Mouse (Mus musculus) v-Abl transformed pro-B cells (cell line): ENCODE results near the gene Cnih3.

Experiments
- in situ Hi-C, 2 experiments: fragments of 400-800 bp; cut with MboI; formaldehyde crosslinking; loops; one replicate each; pipeline ENCODE4 v1.15.1; 2025; ENCODE audit not compliant: unreplicated experiment in 2 of 2

Cnih3 gene

DNA sequence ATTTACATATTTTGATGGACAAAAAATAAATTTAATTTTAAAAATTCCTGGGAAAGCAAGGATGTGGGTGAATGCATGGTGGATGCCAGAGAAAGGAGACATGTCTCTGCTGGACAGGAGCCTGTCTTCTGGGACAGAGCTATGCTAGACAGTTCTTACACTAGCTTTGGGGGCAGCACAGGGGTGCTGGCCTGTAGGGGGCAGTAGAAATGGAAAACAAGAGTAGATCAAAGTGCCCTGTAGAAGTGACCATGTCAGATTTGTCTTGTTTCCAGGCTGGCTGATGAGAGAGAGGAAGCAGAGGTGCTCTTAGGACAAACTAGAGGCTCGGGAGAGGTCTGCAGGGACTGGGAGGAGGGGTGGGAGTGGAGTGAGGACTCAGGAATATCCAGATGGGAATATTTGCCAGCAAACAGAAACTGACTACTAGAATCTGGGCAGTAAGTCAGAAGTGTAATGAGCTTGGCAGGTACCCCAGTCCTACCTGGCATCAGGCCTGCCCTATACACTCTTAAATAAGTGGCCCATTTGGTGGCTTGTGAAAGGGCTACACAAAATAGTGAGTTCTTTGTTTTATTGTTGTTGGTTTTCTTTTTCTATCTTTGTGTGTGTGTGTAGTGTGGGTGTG is 93.3 kb downstream of the Cnih3 start:
- in situ Hi-C loops: no loop called here

DNA sequence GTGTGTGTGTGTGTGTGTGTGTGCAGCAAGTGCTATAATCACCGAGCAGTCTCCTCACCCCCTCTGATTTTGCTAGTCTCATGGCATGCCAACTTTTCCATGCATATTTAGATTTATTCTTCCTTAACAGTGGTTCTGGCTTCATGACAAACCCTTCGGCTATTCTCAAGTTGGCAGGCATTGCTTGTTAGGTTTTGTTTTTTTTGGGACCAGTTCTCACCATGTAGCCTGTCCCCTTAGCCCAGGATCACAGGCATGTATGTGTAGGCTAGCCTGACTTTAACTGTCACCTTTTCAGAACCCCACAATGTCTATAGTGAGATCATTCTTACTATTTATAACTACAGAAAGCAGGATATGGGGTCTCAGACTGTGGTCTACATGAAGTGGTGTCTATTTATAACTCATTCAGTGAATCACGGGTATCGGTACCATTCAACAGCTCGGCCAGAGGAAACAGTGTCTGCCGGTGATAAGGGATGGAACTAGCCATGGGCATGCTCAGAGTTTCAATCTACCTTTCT is 94.2 kb downstream of the Cnih3 start:
- in situ Hi-C loops: no loop called here

DNA sequence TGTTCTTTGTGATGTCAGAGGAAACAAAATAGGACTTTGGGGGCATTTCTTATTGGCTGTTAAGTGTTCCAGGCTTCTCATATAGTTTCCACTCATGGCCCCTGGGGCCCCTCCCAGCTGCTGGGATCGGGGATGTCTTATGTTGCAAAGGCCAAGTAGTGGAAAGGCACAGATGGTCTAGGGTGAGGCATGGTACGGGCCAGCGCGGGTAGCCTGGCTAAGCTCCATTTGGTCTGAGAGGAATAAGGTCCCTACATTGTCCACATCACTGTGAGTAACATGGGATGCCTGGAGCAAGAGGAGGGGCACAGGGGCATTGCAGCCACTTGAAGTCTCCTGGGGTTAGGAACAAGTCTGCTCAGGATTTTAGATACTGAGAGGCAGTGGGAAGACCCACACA is 95.1 kb downstream of the Cnih3 start:
- in situ Hi-C loops: no loop called here

DNA sequence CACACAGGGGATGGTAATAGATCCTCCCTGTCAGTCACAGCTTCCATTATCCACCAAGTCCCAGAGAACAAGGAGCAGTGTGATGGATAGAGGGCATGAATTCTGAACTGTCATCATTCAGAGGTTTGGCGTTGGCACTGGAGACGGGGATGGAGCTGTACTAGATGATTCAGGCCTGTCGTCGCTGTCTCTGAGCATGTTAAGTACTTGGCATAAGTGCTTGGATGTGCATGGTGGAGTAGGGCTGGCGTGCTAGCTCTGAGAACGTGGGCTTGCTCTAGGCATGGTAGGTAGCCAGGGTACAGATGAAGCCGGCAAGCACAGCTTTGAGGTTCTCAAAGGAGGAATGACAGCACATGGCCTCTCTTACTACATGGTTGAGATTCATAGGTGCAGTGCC is 95.6 kb downstream of the Cnih3 start:
- in situ Hi-C loops: no loop called here

DNA sequence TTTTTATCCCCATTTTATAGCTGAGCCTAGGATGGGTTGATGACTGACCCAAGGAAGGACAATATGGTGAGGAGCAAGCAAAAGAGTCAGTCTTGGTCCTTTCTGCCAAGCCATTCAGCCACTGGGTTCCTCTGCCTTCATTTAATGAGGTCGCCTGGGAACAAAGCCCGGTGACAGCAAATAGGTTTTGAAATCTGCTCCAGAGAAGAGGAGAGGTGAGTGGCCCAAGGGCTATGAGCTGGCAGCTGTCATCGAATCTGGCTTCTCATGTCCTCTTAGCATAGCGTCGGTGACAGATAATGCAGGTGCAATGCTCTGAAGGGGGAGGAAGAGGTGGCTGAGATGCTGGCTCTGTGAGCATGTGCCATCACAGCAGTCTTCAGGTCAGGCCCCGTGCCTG is 100.7 kb downstream of the Cnih3 start:
- in situ Hi-C loops: no loop called here

DNA sequence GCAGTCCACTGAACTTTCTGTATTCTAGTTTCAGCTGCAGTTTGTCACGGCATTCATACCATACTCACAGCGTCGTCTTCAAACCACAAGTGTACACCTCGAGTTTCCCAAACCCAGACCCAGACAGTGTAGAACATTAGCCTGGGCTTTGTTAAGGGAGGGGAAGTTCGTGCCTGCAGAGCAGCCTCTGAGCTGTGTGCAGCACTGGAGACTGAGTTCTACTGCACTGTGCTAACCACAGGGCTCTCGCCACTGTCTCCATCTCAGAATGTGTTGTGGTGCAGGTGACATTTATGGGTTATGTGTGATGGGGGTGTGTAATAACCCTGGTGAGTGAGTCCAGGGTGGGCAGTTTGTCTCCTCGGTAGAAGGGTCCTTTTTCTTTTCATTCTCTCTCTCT is 104.5 kb downstream of the Cnih3 start:
- in situ Hi-C loops: no loop called here

DNA sequence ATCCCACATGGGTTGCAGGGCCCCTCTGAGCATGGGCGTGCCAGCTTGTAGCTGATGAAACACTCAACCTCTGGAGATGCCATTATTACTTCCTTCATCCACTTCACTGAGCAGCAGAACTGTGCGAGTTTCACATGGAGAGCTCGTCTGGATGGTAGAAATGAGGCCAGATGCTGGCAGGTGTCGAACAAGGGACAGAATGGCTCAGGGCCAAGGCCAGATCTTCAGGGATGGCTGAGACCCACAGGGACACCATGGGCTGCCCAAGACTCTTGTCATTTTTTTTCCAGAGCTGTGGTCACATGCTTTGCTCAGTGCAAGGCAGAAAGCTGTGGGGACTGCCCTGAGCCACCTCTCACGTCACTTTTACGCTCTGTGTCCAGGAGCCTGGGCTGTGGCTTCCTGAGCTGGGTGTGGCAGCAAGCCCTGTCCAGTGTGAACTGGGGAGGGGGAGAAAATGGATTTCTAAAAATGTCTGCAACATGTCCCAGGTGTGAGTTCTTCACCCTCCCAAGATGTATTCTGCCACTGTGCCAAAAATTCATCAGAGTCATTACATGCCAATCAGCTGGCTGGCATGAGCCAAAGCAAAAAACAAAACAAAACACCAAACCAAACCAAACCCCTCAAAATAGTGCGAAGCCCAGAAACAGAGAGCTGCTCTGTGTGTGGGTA is 107.1 kb downstream of the Cnih3 start:
- in situ Hi-C loops: no loop called here

DNA sequence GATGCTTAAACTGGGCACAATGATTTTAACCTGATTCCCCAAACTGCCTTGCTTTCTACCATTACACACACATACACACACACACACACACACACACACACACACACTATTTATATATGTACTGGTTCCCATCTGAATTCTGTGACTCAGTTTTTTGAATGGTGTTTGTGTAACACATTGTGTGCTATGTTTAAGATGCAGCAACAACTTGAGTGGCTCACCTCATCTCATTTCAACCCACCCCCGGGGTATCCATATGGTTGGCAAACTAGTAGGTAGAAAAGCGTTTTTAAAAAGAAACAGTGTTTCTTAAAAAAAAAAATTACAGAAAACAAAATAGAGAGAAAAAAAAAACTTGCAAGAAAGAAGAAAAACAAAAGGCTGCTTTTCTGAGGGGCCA is 107.9 kb downstream of the Cnih3 start:
- in situ Hi-C loops: no loop called here

DNA sequence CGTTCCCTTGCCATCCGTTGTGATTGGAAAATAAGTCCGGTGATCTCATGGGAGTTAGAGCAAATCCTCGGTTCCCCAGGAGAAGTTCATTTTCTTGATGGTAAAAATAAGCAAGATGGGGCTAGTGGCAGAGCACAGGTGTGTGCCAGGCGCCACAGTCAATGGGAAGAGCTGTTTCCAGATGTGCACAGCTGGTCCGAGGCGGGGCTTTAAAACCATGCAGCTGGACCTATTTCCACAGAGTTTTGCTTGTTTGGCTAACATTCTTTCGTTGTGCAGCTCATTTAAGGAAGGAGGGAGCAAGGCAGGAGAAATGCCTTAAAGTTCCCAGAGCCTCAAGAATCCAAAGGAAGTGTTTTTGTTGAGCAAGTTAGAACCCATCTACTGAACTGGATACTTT is 109.1 kb downstream of the Cnih3 start:
- in situ Hi-C loops: no loop called here

DNA sequence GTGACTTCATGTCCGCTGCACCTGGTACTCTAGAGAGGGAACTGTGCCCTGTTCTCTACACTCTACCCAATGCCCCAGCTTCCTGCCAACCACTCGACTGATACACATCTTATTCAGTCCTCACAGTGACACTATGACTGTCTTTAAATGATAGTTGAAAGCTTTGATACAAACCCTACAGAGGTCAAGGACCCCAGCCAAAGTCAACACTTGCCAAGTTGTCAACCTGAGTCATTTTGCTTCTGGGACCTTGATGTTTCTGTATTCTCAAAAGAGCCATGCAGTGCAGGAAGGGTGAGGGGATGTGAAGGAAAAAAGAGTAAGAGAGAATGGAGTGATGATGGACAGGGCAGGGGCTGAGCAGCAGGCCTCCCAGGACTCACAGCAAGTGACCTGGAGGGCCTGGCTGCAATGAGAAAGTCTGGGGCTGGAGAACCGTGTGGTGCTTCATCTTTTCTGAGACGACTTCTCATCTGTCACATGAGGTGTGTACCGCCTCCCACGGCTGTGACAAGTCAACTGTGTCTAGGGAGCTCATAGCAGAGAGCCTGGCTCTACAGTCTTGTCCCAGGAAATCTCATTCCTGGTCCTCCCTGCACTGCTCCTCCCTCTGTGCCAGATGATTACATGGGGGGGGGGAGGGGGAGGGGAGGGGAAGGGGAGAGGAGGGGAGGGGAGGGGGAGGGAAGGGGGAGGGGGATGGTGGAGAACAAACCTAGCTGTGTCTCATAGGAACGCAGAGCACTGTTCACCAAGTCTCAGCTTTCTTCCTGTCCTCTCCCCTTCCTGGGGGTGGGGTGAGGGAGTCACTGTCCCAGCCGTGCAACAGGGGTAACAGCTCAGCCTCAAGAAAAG is 109.8 kb downstream of the Cnih3 start:
- in situ Hi-C loops: no loop called here

DNA sequence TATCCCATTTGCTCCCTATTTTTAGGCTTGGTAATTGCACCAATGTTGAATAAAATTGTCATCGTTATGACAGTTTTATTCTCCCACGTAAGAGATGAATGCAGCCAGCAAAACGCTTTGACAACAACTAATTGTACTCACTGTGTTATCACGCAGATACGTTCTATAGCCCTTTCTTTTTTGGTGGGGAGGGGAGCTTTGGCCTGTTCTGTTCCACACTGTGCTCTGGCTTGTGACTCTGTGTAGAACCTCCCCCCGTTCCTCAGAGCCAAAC is 110.4 kb downstream of the Cnih3 start:
- in situ Hi-C loops: no loop called here

DNA sequence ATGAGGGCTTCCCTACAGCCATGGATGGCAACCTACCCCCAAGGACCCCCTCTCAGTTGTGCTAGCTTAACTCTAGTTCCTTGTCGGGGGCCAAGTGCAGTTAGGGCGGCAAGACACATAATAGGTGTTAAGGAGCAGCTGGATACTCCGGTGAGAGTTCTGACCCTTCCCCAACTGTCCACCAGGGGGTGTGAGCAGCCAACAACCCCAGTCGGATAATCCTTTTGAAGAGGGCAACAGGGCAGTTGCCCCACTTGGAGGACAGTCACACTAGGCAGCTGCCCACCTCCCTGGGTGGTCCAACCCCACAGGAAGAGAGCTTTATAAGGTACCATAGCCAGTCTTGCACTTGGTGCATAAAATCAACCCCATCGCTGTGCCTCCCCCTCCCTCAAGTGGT is 112.6 kb downstream of the Cnih3 start:
- in situ Hi-C loops: no loop called here

DNA sequence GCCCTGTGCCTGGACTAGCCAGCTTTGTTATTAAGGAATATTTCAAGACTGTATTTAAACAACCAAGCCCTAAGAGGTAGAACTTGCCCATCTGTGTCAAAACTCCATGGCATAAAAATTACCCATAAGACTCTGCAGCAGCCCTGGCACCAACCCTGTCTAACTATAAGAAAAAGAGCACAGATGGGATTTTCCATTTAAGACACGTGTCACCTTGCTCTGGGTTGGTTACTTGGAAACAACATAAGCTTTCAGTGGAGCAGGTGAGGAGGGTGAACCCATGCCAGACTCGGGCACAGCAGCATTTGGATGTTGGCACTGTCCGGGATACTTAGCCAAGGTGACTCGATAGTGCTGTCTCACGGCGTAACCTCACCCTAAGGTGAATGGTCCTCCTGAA is 113.6 kb downstream of the Cnih3 start:
- in situ Hi-C loops: no loop called here

DNA sequence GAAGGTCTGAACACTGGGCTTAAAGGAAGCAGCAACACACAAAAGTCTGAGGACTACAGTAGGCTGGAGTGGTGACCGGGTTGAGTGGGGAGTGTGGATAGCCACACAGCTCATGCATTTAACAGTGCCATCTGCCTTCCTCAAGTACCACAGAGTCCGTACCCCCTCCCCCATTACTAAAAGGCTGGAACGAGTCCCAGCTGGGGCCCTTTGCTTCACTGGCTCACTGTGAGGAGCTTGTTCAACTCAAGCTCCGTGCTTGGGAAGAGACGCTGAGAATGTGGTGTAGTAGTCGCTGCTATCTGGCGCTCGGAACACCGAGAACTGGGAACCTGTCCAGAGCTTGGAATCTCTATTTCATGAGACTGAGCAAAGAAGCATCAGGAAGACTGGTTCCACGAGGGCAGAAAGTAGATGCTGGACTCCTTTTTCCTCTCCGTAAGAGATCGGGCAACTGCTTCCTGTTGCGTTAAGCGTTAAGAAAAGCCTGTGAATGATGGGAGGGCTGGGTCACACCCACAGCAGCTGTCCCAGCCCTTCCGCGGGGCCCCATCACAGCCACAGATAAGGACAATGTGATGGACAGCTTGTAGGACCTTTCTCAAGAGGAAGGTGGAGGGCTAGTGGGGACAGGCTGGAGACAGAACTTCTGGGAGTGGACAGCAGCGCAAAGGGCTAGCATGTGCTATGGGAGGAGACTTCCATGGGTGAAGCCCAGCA is 114.3 kb downstream of the Cnih3 start:
- in situ Hi-C loops: no loop called here

DNA sequence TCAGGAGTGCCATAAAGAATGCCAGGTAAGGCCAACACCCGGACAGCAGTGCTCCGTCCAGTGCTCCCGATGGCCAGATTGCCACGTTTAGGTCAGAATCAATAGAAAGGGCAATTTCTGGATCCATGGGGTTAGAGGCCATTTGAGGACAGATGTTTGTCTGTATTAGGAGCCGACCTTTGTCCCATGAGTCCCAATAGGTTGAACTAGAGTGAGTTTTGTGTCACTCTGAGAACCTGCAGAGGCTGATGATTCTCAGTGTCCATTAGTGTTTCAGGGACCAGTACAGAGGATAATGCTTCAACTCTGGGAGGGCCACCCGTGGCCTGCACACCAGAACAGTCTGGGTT is 114.9 kb downstream of the Cnih3 start:
- in situ Hi-C loops: no loop called here

DNA sequence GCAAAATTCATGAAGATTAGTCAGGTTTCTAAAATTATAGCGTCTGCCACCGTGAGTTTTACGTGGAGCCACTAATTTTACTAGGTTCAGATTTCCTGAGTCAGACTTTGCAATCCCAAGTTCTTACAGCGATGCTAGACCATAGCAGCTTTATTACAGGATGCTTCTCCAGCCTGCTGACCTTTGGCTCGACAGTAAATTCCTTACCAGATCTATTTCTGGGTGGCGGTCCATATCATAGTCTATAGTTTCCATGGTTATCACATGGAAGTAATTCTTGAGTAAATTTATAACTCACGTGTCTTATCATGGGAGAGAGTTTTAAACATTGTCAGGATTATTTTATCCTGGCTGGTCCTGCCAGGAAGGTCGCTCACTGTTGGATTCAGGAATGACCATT is 117.0 kb downstream of the Cnih3 start:
- in situ Hi-C loops: no loop called here

DNA sequence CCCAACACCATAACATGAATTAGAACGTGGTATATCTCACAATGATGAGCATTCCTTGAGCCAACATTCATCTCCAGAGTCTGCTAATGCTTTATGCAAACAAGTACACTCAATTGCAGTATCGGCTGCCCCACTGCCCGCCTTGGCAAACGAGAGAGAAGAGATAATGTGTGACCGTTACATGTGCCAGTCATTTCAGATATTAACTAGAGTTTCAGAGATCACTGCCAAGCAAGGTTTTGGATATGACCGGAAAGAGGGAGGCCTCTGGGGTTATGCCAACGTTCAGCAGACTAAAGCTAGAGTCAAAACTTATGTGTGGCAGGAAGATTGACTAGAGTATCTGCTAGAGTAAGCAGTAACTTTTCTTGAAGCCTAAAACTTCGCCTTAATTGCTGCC is 123.7 kb downstream of the Cnih3 start:
- in situ Hi-C loops: no loop called here

DNA sequence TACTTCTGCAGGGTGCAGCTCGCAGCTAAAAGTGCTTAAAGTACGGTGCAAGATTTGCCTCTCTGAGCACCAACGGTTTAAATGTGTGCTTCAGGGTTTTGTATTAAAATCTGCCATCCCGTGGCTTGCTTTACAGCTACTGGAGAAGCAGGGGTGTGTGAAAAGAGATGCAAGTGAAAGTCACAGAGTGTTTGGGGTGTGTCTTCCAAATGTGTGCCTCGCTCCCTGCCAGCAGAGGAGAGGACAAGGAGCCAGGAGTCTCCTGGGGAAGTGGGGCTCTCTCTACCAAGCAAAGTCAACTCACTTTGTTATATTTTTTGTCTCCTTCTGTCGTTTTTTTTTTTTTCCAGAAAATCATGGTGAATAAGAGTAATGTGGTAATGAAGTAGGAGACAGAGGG is 124.1 kb downstream of the Cnih3 start:
- in situ Hi-C loops: no loop called here

DNA sequence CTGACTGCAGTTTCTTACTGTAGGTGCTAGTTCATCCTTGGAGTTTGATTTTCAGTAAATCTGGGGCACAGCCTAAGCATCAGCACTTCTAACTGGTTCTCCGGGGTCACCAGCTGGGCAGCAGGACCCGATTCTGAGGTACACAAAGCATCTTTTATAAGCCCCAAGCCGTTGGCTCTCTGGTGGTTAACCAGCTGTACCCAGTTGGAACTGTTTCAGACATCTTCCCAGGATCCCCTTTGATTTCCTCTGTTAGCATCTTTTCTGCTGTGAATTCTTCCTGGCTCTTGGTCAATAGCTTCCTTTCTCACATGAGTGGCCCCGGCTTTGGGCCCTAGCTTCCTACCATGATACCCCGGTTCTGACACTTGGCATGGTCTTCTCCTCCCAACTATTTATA is 132.3 kb downstream of the Cnih3 start:
- in situ Hi-C loops: no loop called here

DNA sequence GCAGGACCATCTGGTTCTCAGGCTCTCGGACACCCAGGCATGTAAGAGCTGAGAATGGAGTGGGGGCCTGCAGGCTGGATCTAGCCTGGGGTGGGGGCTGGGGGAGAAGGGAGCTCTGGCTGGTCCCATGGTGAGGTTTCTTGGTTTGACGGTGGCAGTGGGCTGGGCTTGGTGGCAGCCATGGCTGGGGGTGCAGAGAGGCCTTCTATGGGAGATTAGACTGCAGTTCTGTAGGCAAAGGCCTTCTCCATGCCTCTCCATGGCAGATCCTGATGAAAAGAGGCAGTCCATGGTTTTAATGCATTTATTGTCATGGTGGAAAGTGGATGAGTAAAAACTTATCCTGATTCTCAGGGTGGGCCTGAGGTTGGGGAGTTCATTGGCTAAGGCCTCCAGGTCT is 151.0 kb downstream of the Cnih3 start:
- in situ Hi-C loops: no loop called here

DNA sequence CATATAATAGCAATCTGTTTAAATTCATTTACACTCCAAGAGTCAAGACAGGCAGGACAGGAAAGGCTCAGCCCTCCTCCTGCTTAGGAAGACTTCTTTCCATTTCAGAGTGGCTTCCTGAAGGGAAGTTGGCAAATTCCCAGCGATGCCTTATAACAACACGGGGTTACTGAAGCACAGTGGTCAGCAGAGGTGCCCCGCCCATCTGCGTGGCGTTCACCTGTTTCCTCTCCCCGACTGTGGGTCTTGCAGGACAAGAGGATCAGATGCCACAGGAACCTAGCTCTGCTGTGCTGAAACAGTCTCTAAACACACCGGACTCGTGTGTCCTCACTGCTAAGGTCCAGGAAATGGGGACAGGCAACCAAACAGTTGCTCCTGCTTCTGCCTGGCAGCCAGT is 152.9 kb downstream of the Cnih3 start:
- in situ Hi-C loops: no loop called here
